Mouse (Mus musculus) layer of hippocampus, adult 2 months (tissue): ENCODE results near the gene Zfp1. TPM values are rescaled to one million over a fixed set of nuclear protein-coding genes. Genes with fewer than 3 reads are reported as not detected.

Experiments
- DNase-seq, 2 experiments: peaks; one replicate each; pipeline ENCODE4 v3.0.0; 2022; ENCODE audit warnings: low spot score in 2 of 2
- H3K27ac ChIP-seq: fragments of 200-600 bp; 2 replicates; pipeline ENCODE4 v1.8.1; 2022
- H3K4me3 ChIP-seq: fragments of 200-600 bp; 2 replicates; pipeline ENCODE4 v1.8.1; 2022; ENCODE audit warnings: mild to moderate bottlenecking
- CTCF ChIP-seq: fragments of 200-600 bp; conservative IDR thresholded peaks from 2 replicates; pipeline ENCODE4 v1.8.1; 2022; ENCODE audit warnings: antibody characterized with exemption, mild to moderate bottlenecking, moderate library complexity
- long read RNA-seq, 2 experiments: library from polyadenylated mRNA; stranded (forward); transcript quantifications; one replicate each; pipeline ENCODE4 v2.0.0; 2021; ENCODE audit warnings: borderline mapping rate in 2 of 2
- total RNA-seq, 2 experiments: library from RNA; stranded (reverse); gene quantifications; 2 replicates each; pipeline ENCODE4 v1.2.3; 2021

The Zfp1 gene
- total RNA-seq, result 10 to 100 TPM; 24.0 to 25.1 TPM
- long read RNA-seq, experiment 1, partial matches to known transcripts, result 0 of 11 reads
- long read RNA-seq, experiment 1, other reads (novel, unspliced or antisense), result 4 of 11 reads
- long read RNA-seq, experiment 2, transcript Zfp1-201 (4 exons, 1,811 nt), result major isoform, 13 of 21 reads
- long read RNA-seq, experiment 2, partial matches to known transcripts, result 0 of 21 reads
- long read RNA-seq, experiment 2, other reads (novel, unspliced or antisense), result 4 of 21 reads

- TF ChIP-seq CTCF, result no peak; the same call in 1 of the 2 replicates
- peak; percentile 93 to 94 for DNase-seq
- peak within 1 kb of the TSS; percentile 99 for H3K4me3 ChIP-seq
- H3K27ac ChIP-seq, result peak within 1 kb of the TSS; percentile 91
Observed at GRCm38 (mm10) chr8:111643264-111644141, at the start of gene Zfp1. Zfp1 (plus strand) TSS chr8:111643401.

- Histone ChIP-seq H3K27ac (peak overlapping the region; percentile 50; the same call in 1 of the 2 replicates), H3K4me3 (no peak overlapping the region)
- no peak for DNase-seq
- TF ChIP-seq CTCF, result no peak
Observed at GRCm38 (mm10) chr8:111594044-111594840, 49.0 kb upstream of the Zfp1 start.

GRCm38 (mm10) chr8:111594951-111595350 lies 48.2 kb upstream of the Zfp1 start:
- DNase-seq, result no peak
- H3K4me3 ChIP-seq, result no peak overlapping the region
- peak overlapping the region; percentile 50; the same call in 1 of the 2 replicates for H3K27ac ChIP-seq
- no peak for TF ChIP-seq CTCF

DNA sequence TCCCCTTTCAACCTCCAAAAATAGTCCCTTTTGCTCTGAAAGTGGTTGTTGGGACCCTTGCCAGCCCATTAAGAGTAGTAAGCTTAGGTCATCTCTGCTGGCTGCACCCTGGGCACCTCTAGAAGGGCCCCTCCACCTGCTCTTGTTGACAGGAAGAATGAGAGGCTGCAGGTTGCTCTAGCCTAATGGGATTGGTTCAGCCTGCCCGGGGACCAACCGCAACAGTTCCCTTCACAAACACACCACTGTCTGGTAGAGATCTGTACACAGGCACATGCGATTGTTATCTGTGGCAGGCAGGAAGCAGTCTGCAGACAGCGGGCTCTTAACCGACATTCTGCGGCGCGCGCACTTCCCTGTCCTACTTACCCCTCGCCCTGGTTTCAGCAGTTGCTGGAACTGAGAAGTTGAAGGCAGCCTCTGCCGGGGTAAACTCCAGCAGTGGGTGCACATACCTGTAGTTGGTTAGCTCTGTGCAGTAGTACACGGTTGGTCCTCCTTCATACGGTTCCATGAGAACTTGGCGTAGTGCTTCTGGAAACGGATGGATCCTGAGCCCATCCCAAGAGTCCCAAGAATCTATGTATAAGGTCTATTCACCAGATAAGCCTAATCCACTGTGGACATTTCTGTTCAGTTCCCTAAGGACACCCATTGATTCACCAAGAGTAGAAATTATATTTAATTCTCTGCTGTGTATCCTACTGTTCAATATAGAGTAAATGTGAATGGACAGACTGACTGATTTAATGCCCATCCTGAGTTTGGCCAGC lies 47.3 kb upstream of the Zfp1 start:
- H3K4me3 ChIP-seq, result no peak overlapping the region
- no peak for DNase-seq
- H3K27ac ChIP-seq, result peak overlapping the region; percentile 50; the same call in 1 of the 2 replicates
- no peak for TF ChIP-seq CTCF

DNA sequence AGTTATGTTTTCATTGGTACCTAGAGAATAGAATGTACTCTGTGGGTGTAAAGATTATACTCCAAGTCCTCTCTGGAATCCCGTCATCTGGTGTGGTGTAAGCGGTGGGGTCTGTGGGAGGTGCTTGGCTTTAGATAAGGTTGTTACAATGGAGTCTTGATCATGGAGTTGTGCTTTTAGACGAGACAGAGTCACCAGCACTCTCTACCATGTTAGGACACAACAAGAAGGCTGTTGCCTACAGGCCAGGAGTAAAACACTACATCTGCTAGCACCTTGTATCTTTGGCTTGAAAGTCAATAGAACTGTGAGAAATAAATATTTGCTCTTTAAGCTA lies 46.7 kb upstream of the Zfp1 start:
- no peak for TF ChIP-seq CTCF
- H3K4me3 ChIP-seq, result no peak overlapping the region
- no peak for DNase-seq
- H3K27ac ChIP-seq, result peak overlapping the region; percentile 50; the same call in 1 of the 2 replicates

DNA sequence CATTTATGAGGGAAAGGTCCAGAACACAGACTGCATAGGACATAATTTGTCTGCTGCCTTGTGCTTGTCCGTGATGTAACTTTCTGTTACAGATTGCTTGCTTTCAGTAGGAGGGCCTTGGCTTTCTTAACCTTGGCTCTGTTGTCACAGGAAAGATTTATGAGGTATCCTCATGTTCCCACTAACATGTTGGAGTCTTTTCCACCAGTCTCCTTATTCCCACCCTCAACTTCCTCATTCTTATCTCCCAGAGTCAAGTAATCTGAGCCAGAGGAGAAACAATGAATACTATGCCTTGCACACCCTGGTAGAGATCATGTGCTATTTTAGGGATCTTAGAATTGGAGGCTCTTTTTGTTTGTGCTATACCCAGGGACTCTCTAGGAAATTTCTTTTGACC lies 45.9 kb upstream of the Zfp1 start:
- H3K27ac ChIP-seq, result peak overlapping the region; percentile 43; the same call in 1 of the 2 replicates
- no peak for DNase-seq

DNA sequence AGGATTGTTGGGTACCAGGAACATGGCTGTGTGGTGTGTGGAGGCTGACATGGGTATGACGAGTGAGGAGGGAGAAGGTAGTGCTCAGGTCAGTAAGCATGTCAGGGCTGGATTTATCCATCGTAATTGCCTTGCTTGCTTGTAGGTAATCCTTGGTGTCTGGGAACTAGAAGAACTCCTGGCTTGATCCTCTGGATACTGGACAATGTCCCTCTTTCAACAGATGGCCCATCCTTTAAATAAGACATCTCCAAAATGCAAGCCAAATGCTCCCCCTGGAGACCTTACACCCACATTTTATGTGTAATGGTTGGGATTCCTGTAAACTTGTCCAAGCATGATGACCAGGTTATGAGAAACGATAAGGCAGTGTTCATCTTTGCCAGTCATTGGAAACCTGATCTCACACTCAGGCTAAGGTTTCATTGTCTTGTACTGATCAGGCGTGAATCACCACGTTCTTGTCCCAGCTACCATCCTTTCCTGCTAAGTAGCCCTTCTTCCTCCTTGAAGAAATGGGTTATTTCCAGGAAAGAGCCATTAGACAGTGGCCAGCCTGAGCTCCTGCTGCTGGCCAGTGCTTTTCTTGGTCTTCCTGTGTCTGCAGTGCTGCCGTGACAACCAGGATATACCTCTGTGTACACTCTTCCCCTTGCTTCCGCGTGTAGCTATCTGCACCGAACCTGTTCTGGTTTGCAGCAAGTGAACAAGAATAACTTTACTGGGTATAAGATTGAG lies 43.3 kb upstream of the Zfp1 start:
- no peak overlapping the region for H3K4me3 ChIP-seq
- no peak overlapping the region for H3K27ac ChIP-seq
- DNase-seq, result no peak
- TF ChIP-seq CTCF, result no peak

More for the DNA sequence above, 45.9 kb upstream of the Zfp1 start:
- no peak overlapping the region for H3K4me3 ChIP-seq
- TF ChIP-seq CTCF, result no peak

DNA sequence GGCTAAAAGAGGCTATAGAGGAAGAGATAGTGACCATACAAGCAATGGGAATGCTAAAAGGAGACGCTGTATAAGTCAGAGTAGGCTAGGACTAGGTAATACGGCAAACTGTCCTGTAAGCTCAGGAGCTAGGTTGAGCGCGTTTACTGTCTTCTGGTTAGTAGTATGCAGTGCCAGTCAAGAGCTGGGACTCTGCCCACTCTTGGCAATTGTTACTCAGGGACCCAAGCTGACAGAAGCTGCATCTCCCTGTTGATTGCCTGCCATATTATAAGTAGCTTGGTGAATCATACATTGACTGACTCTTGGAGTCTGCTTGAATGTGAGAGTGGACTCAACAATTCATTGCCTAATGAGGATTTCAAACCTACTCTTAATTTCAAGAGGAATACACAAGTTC lies 41.2 kb upstream of the Zfp1 start:
- TF ChIP-seq CTCF, result no peak
- DNase-seq, result peak; percentile 44 to 54
- H3K27ac ChIP-seq, result no peak overlapping the region
- no peak overlapping the region for H3K4me3 ChIP-seq

DNA sequence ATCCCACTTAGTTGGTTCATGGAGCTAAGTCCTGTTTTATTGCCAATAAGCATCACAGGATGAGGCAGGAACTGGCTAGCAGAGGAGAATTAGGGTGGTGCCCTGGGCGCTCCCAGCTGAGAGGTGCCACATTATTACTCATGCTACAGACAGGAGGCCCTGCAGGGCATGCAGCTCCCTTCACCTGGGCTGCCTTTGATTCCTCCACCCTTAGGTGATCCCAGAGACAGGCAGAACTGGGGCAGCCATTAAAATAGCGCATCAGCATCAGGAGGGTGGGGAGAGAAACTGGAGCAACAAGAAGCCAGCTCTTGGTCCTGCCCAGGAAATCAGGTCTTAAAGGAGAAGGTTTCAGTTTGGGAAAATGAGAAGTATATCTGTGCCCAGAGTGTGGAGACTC lies 38.2 kb upstream of the Zfp1 start:
- Histone ChIP-seq H3K4me3 (no peak overlapping the region), H3K27ac (no peak overlapping the region)
- no peak for DNase-seq
- no peak for TF ChIP-seq CTCF

DNA sequence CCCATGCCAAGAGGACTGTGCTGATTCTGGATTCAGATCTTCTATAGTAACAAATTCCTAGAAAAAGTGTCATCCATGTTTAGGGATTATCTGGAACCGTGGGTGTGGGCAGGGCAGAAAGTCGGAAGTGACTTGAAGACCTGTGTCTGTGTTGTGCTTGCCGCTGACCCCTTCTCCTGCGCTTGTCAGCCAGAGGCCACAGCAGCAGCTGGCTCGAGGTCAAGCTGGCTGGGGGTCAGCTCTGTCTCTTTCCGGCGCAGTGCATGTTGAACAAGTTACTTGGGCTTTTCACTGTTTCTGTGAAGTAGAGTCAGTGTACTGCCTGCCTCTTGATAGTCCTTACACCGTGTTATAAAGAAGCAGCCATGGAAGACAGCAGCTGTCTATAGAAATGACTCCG lies 36.2 kb upstream of the Zfp1 start:
- DNase-seq, result no peak
- TF ChIP-seq CTCF, result no peak
- Histone ChIP-seq H3K4me3 (no peak overlapping the region), H3K27ac (no peak overlapping the region)

DNA sequence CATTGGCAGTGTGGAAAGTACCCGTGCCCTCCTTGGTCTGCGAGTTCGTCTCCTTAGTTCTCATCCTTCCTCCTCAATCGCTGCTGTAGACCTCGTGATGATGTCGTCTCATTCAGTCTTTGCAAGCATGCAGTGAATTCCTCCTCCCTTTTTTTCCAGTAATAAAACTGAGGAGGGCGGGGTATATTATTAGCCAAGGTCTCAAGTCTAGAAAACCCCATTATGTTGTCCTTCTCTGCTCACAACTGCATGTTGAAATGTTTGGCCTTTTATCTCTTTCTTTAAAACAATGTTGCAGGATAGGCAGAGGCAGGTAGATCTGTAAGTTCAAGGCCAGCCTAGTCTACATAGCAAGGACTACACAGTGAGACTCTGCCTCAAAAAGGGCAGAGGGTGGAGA lies 35.8 kb upstream of the Zfp1 start:
- Histone ChIP-seq H3K27ac (no peak overlapping the region), H3K4me3 (no peak overlapping the region)
- no peak for DNase-seq
- no peak for TF ChIP-seq CTCF

- DNase-seq, result no peak
- TF ChIP-seq CTCF, result no peak
- Histone ChIP-seq H3K4me3 (no peak overlapping the region), H3K27ac (no peak overlapping the region)
Observed at GRCm38 (mm10) chr8:111613181-111613580, 30.0 kb upstream of the Zfp1 start.
